Mouse (Mus musculus) heart, adult 2 months (tissue): ENCODE data around the gene Usp22.

Experiments
- CTCF ChIP-seq: fragments of 200-600 bp; IDR thresholded peaks from 2 replicates; pipeline ENCODE4 v1.8.1; 2022; ENCODE audit warnings: antibody characterized with exemption, mild to moderate bottlenecking, moderate library complexity
- EP300 ChIP-seq: fragments of 200-500 bp; IDR thresholded peaks from 2 replicates; pipeline ENCODE4 v1.6.1; 2011; ENCODE audit warnings: low read depth, low read length, control low read depth; ENCODE audit not compliant: insufficient read depth

- TF ChIP-seq CTCF: no peak
- no peak for TF ChIP-seq EP300
Measured at GRCm38 (mm10) chr11:61158141-61158540, 16.7 kb downstream of the Usp22 start.
